Mouse (Mus musculus) embryonic facial prominence, embryonic 11.5 days (tissue): ENCODE measurements around the gene Sp6. TPM values are rescaled to one million over a fixed set of nuclear protein-coding genes. Genes with fewer than 3 reads are reported as not detected.

Source experiments
- ATAC-seq: fragments of 200-750 bp; cut with Nextera tagmentation; replicated peaks from 2 replicates; pipeline ENCODE4 v1.8.0; 2017; ENCODE audit warnings: low read depth; ENCODE audit not compliant: insufficient number of reproducible peaks, low FRiP score, low TSS enrichment
- DNase-seq: peaks from one replicate; pipeline ENCODE4 v3.0.0-alpha.2; 2015; ENCODE audit warnings: low spot score
- H3K27ac ChIP-seq: fragments of 300-500 bp; sonication (generic); replicated peaks from 2 replicates; pipeline ENCODE4 v1.5.1; 2014; ENCODE audit warnings: mild to moderate bottlenecking, low read depth, low read length, control low read depth
- H3K27me3 ChIP-seq: fragments of 300-500 bp; sonication (generic); 2 replicates; pipeline ENCODE4 v1.6.1; 2014; ENCODE audit warnings: mild to moderate bottlenecking, low read length, moderate library complexity, mixed read lengths; ENCODE audit not compliant: control insufficient read depth, insufficient read depth
- H3K36me3 ChIP-seq: fragments of 300-500 bp; sonication (generic); replicated peaks from 2 replicates; pipeline ENCODE4 v1.6.1; 2014; ENCODE audit warnings: low read depth, mild to moderate bottlenecking, low read length, moderate library complexity, mixed read lengths; ENCODE audit not compliant: control insufficient read depth, insufficient read depth
- H3K4me1 ChIP-seq: fragments of 300-500 bp; sonication (generic); 2 replicates; pipeline ENCODE4 v1.6.1; 2014; ENCODE audit warnings: low read length, mixed read lengths; ENCODE audit not compliant: control insufficient read depth, insufficient read depth
- H3K4me2 ChIP-seq: fragments of 300-500 bp; sonication (generic); 2 replicates; pipeline ENCODE4 v1.6.1; 2014; ENCODE audit warnings: low read depth, mild to moderate bottlenecking, control low read depth, low read length, moderate library complexity
- H3K4me3 ChIP-seq: fragments of 300-500 bp; sonication (generic); 2 replicates; pipeline ENCODE4 v1.5.1; 2014; ENCODE audit warnings: low read depth, low read length, control low read depth
- H3K9ac ChIP-seq: fragments of 300-500 bp; sonication (generic); replicated peaks from 2 replicates; pipeline ENCODE4 v1.6.1; 2014; ENCODE audit warnings: mild to moderate bottlenecking, control low read depth, low read length
- H3K9me3 ChIP-seq: fragments of 300-500 bp; sonication (generic); replicated peaks from 2 replicates; pipeline ENCODE4 v1.6.1; 2016; ENCODE audit warnings: mild to moderate bottlenecking, low read length, inconsistent platforms, mixed read lengths; ENCODE audit not compliant: control insufficient read depth
- WGBS: fragments of 180-500 bp; shearing (Covaris S2); extraction: QIAGEN DNeasy Blood & Tissue Kit; methylation state at CpG from one replicate; pipeline ENCODE4 v1.1.7; 2014; 5-methylcytosine and 5-hydroxymethylcytosine counted together
- polyA plus RNA-seq: library from polyadenylated mRNA; unstranded; fragments of >200 nt; fragmentation: Nextera tagmentation; extraction: Ambion mirVana; gene quantifications from 2 replicates; pipeline ENCODE4 v1.2.1, GENCODE M21; 2014

Gene Sp6
- polyA plus RNA-seq, 1 experiment from 2014 or later, result 0.45 TPM

DNA sequence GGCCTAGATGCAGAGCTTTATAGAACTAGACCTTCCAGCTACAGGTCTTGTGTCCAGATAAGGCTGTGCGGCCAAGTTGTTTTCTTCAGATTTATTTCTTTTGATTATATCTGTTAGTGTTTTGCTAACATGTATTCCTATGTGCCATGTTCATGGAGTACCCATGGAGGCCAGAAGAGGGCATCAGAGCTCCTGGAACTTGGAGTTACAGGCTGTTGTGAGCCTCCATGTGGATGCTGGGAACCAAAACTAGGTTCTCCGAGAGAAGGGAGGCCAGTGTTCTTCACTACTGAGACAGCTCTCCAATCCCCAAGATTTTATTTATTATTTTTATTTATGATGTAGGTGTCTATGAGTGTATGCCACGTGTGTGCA is 50.7 kb downstream of the Sp6 start:
- DNase-seq, result no peak
- Histone ChIP-seq H3K4me3 (no peak overlapping the region), H3K4me1 (no peaks in the 10 kb centered on the region), H3K9ac (no peak overlapping the region), H3K27ac (no peak overlapping the region), H3K27me3 (no peaks in the 10 kb centered on the region), H3K9me3 (no peaks in the 10 kb centered on the region), H3K36me3 (no peaks in the 10 kb centered on the region; the same call in 1 of the 2 replicates), H3K4me2 (no peak overlapping the region)
- WGBS, result 92% methylated on average over 3 of the region's 3 CpGs
- ATAC-seq, result no peak

DNA sequence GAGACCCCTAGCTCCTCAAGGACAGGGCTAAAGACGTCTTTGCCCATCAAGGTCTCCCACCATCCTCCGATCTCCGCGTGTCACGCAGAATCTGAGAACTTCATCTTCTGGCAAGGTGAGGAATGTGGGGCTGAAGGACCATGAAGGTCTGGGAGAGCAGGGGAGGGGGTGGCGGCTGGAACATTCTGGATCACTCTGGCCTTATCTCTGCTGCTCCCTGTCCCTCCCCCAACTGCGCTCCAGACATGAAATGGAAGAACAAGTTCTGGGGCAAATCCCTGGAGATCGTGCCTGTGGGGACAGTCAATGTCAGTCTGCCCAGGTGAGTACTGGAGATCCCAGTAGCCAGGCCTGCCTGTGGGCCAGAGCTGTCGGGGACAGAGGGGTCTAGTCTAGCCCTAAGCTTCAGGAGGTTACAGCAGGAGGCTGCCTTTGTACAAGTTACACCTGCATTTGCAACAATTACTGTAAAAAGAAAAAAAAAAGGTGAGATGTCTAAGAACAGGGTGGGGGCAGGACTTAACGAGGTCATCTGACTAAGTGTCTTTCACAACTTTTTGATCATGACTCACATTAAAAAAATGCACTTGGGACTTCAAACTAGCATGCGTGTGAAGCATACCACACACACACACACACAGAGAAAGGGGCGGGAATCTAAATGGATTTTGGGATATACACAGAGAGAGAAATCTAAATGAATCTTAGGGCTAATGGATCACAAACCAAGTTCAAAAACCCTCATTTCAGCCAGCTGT is 52.5 kb downstream of the Sp6 start:
- Histone ChIP-seq H3K27me3 (no peaks in the 10 kb centered on the region), H3K9me3 (no peaks in the 10 kb centered on the region), H3K36me3 (no peaks in the 10 kb centered on the region), H3K4me3 (no peak overlapping the region), H3K27ac (no peak overlapping the region), H3K4me2 (no peak overlapping the region), H3K9ac (no peak overlapping the region), H3K4me1 (no peaks in the 10 kb centered on the region)
- DNase-seq (no peak), ATAC-seq (no peak)
- WGBS, result 87% methylated on average over 12 of the region's 12 CpGs

DNA sequence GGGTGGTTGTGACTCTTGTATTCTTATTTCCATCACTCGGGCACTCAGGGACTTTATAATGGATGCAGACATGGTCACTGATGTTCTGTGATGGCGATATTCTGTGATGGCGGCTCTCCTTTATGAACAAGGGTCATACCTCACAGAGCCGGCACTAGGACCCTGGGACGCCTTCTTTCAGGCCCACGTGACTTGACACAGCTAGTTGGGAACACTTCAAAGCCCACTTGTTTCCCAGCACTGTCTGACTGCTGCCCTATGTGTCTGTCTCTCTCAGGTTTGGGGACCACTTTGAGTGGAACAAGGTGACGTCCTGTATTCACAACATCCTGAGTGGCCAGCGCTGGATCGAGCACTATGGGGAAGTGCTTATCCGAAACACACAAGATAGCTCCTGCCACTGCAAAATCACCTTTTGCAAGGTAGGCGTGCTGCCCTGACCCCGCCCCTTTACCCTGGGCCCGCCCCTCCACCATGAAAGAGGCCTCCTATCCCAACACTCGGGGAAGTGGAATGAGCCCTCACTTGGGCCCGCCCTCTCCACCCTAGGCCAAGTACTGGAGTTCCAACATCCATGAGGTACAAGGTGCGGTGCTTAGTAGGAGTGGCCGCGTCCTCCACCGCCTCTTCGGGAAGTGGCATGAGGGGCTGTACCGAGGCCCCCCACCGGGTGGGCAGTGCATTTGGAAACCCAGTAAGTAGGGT is 53.6 kb downstream of the Sp6 start:
- 45% methylated on average over 22 of the region's 22 CpGs for whole genome bisulfite sequencing
- Histone ChIP-seq H3K4me3 (no peak overlapping the region), H3K9ac (no peak overlapping the region), H3K4me2 (no peak overlapping the region), H3K36me3 (no peaks in the 10 kb centered on the region), H3K27me3 (no peaks in the 10 kb centered on the region), H3K27ac (no peak overlapping the region), H3K4me1 (no peaks in the 10 kb centered on the region), H3K9me3 (no peaks in the 10 kb centered on the region)
- DNase-seq (peak; percentile 32), ATAC-seq (no peak)

DNA sequence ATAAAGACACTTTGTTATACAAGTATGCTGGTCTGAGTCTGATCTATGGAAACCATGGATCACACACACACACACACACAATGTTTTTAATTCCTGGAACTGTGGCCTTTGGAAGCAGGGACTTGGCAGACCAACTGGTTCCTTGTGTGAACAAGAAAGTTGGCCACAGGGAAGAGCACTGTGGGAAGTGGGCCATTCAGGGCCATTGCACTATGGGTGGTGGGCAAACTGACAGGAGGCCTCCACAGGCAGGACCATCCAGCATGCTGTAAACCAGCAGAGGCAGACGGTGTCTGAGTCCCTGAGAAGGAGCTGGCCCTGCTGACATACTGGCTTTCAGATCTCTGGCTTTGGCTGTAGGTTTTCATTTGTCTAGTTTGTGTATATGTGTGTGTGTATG is 56.1 kb downstream of the Sp6 start:
- Histone ChIP-seq H3K4me2 (no peak overlapping the region), H3K27me3 (no peaks in the 10 kb centered on the region), H3K36me3 (no peaks in the 10 kb centered on the region), H3K9me3 (no peaks in the 10 kb centered on the region), H3K4me1 (no peaks in the 10 kb centered on the region), H3K27ac (no peak overlapping the region), H3K9ac (no peak overlapping the region), H3K4me3 (no peak overlapping the region)
- 68% methylated on average over 1 of the region's 1 CpGs for WGBS
- ATAC-seq (no peak), DNase-seq (no peak)

DNA sequence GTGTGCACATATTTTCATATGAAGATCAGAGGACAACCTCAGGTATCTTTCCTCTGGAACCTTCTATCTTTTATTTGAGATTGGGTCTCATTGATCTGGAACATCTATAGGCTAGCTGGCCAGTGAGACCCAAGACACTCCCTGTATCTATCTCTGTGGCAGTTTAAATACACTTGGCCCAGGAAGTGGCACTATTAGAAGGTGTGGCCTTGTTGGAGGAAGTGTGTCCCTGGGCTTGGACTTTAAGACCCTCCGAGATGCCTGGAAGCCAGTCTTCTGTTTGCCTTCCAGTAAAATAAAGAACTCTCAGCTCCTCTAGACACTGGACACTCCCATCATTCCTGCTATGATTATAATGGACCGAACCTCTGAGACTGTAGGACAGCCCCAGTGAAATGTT is 56.6 kb downstream of the Sp6 start:
- 81% methylated on average over 2 of the region's 2 CpGs for WGBS
- no peak overlapping the region for H3K4me2 ChIP-seq
- no peak for ATAC-seq
- no peaks in the 10 kb centered on the region for H3K27me3 ChIP-seq
- H3K9ac ChIP-seq, result no peak overlapping the region
- H3K4me1 ChIP-seq, result no peaks in the 10 kb centered on the region
- H3K27ac ChIP-seq, result no peak overlapping the region
- no peaks in the 10 kb centered on the region for H3K9me3 ChIP-seq
- H3K4me3 ChIP-seq, result no peak overlapping the region
- no peak for DNase-seq
- H3K36me3 ChIP-seq, result no peaks in the 10 kb centered on the region

DNA sequence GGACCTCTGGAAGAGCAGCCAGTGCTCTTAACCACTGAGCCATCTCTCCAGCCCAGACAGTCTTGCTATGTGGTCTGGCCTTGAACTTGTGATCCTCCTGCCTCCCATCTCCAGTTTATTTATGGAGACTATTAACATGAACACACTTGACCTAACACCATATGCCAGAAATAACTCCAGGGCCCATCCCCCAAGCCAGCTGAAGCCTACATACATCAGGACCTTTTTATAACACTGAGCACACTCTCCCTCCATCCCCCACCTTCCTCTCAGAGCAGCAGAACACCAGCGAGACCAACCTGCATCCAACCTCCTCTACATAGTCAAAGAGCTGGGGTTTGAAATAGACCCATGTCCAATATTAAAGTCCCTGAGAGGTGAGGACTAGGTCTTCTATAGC is 57.9 kb downstream of the Sp6 start:
- Histone ChIP-seq H3K27ac (no peak overlapping the region), H3K9me3 (no peaks in the 10 kb centered on the region), H3K4me2 (no peak overlapping the region), H3K9ac (no peak overlapping the region), H3K36me3 (no peaks in the 10 kb centered on the region), H3K4me1 (no peaks in the 10 kb centered on the region), H3K27me3 (no peaks in the 10 kb centered on the region), H3K4me3 (no peak overlapping the region)
- no peak for DNase-seq
- no peak for ATAC-seq
- WGBS, result 59% methylated on average over 1 of the region's 1 CpGs

DNA sequence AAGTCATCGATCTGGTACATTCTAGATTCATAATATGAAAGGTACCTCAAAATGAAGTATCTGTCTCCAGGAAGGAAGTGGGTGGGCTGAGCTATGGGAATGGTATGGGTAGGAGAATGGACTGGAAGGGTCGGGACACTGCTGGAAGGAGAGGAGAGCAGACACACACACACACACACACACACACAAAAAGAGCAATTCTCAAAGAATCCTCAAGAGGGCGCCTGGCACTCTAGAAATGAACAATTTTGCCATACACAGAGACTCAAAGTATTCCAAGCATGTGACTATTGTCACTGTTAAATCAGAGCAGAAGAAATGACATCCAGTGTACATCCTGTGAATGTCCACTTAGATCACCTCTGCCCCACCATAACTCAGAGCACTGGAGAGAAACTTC is 59.3 kb downstream of the Sp6 start:
- H3K27me3 ChIP-seq, result no peaks in the 10 kb centered on the region
- no peak overlapping the region; the same call in 1 of the 2 replicates for H3K9ac ChIP-seq
- 23% methylated on average over 3 of the region's 3 CpGs for WGBS
- no peaks in the 10 kb centered on the region for H3K36me3 ChIP-seq
- DNase-seq, result peak; percentile 76
- H3K27ac ChIP-seq, result no peak overlapping the region
- no peak for ATAC-seq
- H3K4me2 ChIP-seq, result no peak overlapping the region
- no peaks in the 10 kb centered on the region for H3K9me3 ChIP-seq
- no peak overlapping the region for H3K4me3 ChIP-seq
- no peaks in the 10 kb centered on the region for H3K4me1 ChIP-seq

DNA sequence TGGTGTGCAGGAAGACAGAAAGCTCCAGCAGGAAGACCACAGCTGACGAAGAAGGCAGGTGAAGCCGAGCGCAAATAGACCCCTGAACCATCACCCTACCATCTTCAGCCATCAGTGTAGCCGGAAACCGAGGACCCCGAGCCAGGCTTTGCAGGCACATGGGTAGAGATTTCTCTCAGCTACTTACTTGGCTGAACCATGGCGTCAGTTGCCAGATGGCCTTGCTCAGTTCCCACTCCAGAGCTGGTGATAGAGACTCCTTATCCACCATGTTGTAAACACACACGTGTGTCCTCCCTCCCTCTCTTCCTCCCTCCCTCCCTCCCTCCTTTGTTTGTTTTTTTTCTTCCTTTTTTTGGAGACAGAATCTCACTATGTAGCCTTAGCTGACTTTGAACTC is 61.0 kb downstream of the Sp6 start:
- Histone ChIP-seq H3K36me3 (no peaks in the 10 kb centered on the region), H3K27me3 (no peaks in the 10 kb centered on the region), H3K9ac (no peak overlapping the region), H3K27ac (no peak overlapping the region), H3K9me3 (no peaks in the 10 kb centered on the region), H3K4me1 (no peaks in the 10 kb centered on the region), H3K4me3 (no peak overlapping the region), H3K4me2 (no peak overlapping the region)
- 75% methylated on average over 8 of the region's 8 CpGs for WGBS
- ATAC-seq, result no peak
- no peak for DNase-seq
